Mouse (Mus musculus): ENCODE data around the gene Gli3.

- no peak for TF ChIP-seq POLR2A (IDR thresholded peaks at IDR 0.05; ENCODE audit: borderline replicate concordance, low read depth, low read length)
- peak; percentile 54 for TF ChIP-seq CTCF (IDR thresholded peaks at IDR 0.05; ENCODE audit: low read depth, low read length)
These were observed 296.0 kb downstream of the Gli3 start for GRCm38 (mm10) chr13:15758835-15759632.

Measured in bone marrow macrophage, adult 2 months (primary cell).